Mouse (Mus musculus): ENCODE data around the gene Olfr1393. TPM values are rescaled to one million over a fixed set of nuclear protein-coding genes. Genes with fewer than 3 reads are reported as not detected.

The Olfr1393 gene
- polyA plus RNA-seq, 1 experiment from 2014 or later: 0.08 TPM

GRCm38 (mm10) chr11:49245176-49245575 is 32.9 kb upstream of the Olfr1393 start:
- H3K27me3 ChIP-seq: no peaks in the 10 kb centered on the region
- ATAC-seq: no peak
- peaks cover 34% of the 10 kb centered on the region for H3K4me1 ChIP-seq
- H3K9ac ChIP-seq: peak overlapping the region; percentile 43; the same call in 1 of the 2 replicates
- peak overlapping the region; percentile 19 for H3K4me3 ChIP-seq
- WGBS: 20% methylated on average over 7 of the region's 7 CpGs
- H3K27ac ChIP-seq: no peak overlapping the region
- peak overlapping the region; percentile 69 for H3K4me2 ChIP-seq
- H3K36me3 ChIP-seq (ENCODE audit: poor library complexity, severe bottlenecking): no peaks in the 10 kb centered on the region
- H3K9me3 ChIP-seq (replicated peaks): no peaks in the 10 kb centered on the region

DNA sequence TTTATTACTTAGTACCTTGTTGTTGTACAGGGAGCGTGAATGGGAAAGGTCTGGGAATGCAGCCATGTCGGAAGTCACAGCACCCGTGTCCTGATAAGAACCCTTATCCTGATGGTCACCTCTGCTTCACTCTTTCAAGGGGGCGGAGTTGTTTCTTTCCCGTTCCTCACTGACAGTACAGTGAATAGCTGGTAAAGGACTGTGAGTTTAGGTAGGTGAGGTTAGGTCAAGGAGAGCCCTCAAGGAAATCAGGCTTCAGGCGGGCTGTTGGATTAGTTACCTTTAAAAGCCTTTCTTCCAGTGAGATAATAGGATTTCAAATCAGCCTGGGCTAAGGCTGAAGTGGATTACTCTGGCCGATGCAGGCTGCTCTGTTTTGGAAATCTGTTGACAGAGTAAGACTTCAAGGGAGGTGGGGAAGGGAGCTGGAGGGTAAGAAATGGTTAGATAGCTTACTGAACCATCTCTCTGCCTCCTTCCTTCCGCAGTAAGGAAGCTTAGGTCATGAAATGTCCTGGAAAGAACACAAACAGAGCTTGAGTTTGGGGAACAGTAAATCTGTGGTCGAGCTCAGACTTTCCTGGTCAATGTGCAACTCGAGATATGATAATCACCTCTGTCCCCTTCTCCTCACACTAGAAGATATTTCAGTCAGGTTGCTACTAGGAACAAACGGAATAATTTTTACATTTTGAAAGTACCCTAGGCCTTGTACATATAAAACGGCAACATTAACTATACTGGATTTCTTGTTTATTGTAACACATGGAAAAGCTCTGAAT is 32.3 kb upstream of the Olfr1393 start:
- H3K4me1 ChIP-seq: peaks cover 39% of the 10 kb centered on the region
- no peak overlapping the region for H3K4me3 ChIP-seq
- 30% methylated on average over 12 of the region's 12 CpGs for WGBS
- H3K9ac ChIP-seq: peak overlapping the region; percentile 37; the same call in 1 of the 2 replicates
- no peaks in the 10 kb centered on the region for H3K27me3 ChIP-seq
- H3K27ac ChIP-seq: no peak overlapping the region
- peak overlapping the region; percentile 69 for H3K4me2 ChIP-seq
- no peaks in the 10 kb centered on the region for H3K9me3 ChIP-seq (replicated peaks)
- no peaks in the 10 kb centered on the region for H3K36me3 ChIP-seq (ENCODE audit: poor library complexity, severe bottlenecking)
- no peak for ATAC-seq

DNA sequence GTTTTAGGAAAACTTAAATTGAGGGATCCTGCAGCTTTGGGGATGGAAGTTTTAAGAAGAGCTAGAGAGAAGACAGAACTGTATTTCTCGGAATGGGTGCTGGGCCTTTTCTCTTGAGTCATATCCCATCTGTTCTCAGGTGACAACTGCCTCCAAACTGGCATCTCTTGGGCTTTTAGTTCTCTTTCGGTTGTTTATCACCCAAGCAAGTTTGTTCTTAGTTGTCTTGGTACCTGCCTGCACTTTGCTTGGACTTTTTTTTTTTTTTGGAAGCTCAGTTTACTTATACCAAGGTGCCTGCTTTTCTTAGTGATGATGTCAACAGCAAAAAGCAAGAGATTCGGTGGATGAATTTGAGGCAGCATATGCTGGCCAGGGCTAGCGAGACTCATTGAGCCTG is 31.6 kb upstream of the Olfr1393 start:
- 85% methylated on average over 4 of the region's 4 CpGs for WGBS
- Histone ChIP-seq H3K4me1 (peaks cover 46% of the 10 kb centered on the region), H3K4me2 (no peak overlapping the region), H3K4me3 (no peak overlapping the region), H3K27me3 (no peaks in the 10 kb centered on the region), H3K36me3 (ENCODE audit: poor library complexity, severe bottlenecking) (no peaks in the 10 kb centered on the region), H3K9ac (no peak overlapping the region), H3K9me3 (replicated peaks) (no peaks in the 10 kb centered on the region), H3K27ac (no peak overlapping the region)
- ATAC-seq: no peak

DNA sequence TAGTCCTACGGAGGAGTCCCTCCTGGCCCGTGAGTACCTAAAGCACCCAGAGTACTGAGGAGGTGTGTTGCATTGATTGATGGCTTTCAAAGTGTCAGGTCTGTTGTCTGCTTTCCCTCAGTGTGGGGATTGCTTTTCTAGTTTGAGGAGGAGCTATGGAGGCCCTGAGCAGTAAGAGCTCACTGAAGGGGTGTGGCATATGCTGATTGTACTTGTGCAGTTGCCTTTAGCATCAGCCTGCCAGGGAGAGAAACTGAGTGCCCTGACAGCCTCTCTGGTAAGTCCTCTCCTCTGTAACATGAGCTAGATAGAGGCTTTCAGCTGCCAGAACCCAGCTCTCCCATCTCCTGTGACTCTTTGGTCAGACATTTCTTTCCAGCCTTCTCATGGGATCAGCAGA is 30.8 kb upstream of the Olfr1393 start:
- Histone ChIP-seq H3K27me3 (no peaks in the 10 kb centered on the region), H3K27ac (no peak overlapping the region), H3K9ac (no peak overlapping the region), H3K9me3 (replicated peaks) (no peaks in the 10 kb centered on the region), H3K4me2 (no peak overlapping the region), H3K4me1 (peaks cover 47% of the 10 kb centered on the region), H3K4me3 (no peak overlapping the region), H3K36me3 (ENCODE audit: poor library complexity, severe bottlenecking) (no peaks in the 10 kb centered on the region)
- WGBS: 84% methylated on average over 2 of the region's 2 CpGs
- no peak for ATAC-seq

DNA sequence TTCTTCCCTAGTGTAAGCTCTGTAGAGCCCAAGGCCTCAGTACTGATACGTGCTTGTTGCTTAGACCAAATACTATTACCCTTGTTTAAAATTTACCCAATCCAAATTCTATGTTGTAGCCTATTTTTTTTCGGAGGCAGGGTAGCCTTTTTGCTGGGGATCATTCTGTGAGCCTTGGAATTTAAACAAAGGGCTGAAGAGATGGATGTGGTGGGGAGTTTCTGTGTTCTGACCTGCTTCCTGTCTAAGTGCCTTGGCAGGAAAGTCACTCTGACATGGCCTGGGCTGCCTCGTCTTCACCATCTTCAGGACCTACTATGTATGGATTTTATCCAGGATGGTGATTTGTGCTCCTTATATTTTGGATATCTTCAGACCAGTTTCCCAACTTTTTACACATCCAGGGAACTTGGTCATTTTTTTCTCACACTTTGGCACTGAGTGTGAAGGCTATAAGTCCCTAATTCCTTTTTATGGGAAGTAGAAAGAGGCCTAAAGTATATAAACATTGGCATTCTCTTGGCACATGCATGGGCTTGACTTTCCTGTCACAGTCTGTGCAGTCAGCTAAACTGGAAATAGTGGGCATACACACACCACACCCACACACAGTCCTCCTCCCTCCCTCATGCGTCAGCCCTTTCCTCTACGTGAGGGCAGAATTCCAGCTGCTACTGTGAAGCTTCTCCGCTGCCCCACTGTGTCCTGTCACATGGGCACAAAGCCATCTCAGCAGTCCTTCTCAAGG is 29.7 kb upstream of the Olfr1393 start:
- ATAC-seq: no peak
- Histone ChIP-seq H3K9me3 (replicated peaks) (no peaks in the 10 kb centered on the region), H3K9ac (no peak overlapping the region), H3K27me3 (no peaks in the 10 kb centered on the region), H3K36me3 (ENCODE audit: poor library complexity, severe bottlenecking) (peaks cover 6% of the 10 kb centered on the region; the same call in 1 of the 2 replicates), H3K4me3 (no peak overlapping the region), H3K4me1 (peaks cover 41% of the 10 kb centered on the region), H3K27ac (no peak overlapping the region), H3K4me2 (no peak overlapping the region)
- WGBS: 59% methylated on average over 6 of the region's 6 CpGs

DNA sequence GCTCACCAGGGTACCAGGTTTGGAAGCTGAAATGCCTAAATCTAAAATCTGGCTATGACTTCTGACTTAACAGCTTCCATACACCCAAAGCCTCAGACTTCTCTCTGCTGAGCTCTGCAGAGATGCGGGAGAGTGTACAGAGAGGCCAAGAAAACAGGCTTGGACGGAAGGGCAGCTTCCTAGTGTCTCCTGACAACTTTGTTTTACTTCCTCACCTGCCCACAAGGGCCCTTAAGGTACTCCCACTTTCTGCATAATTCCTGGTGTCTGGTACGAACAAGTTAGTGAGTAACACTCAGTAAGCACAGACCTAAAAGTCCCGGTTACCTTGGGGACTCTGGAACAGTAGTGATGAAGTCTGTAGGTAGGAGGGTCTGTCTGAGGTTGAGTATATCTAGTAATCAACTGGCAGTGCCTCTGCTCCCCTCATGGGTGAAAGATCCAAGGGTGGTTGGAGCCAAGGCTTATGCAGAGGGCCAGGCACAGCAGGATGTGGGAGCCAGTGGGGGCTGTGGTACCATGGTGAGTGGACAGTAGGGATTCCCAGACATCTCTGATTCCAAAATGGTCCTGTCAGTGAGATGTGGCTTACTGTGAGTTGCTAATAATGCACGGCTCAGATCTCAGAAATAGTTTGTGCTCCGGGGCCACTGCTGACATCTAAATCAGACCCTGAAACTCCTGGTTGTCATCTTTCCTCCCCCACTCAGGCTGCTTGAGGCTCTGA is 29.0 kb upstream of the Olfr1393 start:
- WGBS: 74% methylated on average over 6 of the region's 6 CpGs
- Histone ChIP-seq H3K36me3 (ENCODE audit: poor library complexity, severe bottlenecking) (peaks cover 14% of the 10 kb centered on the region), H3K4me3 (no peak overlapping the region), H3K4me1 (peaks cover 41% of the 10 kb centered on the region), H3K27me3 (no peaks in the 10 kb centered on the region), H3K27ac (no peak overlapping the region), H3K9ac (no peak overlapping the region), H3K4me2 (no peak overlapping the region), H3K9me3 (replicated peaks) (no peaks in the 10 kb centered on the region)
- no peak for ATAC-seq

DNA sequence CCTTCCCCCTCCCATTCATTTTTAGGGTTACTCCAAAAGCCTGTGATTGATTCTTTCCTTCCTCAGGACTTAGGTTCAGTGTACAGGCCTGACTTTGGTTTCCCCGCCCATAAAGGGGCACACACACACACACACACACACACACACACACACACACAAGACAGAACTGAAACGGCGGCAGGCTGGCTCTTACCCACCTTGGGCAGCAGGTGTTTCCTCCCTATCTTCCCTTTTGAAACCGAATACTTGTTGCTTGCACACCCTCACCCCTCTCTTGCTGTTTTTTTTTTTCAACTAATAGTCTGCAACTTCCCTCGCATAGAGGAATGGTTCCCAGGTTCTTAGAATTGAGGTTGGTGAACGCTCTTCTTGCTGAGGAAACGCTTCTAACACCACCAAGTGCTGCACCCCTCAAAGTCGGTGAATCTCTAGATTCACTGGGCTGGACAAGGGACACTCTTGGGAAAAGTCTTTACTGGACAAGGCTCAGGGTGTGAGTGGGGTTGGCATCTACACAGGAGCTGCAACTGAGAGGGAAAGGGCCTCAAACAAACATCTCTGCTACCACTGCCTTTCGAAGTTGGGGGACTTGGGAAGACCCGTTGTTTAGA is 28.2 kb upstream of the Olfr1393 start:
- peak overlapping the region; percentile 83 for H3K9ac ChIP-seq
- 29% methylated on average over 10 of the region's 10 CpGs for WGBS
- H3K36me3 ChIP-seq (ENCODE audit: poor library complexity, severe bottlenecking): peaks cover 21% of the 10 kb centered on the region
- no peaks in the 10 kb centered on the region for H3K27me3 ChIP-seq
- peaks cover 38% of the 10 kb centered on the region for H3K4me1 ChIP-seq
- peak overlapping the region; percentile 84 for H3K4me2 ChIP-seq
- no peak overlapping the region for H3K27ac ChIP-seq
- no peak for ATAC-seq
- H3K9me3 ChIP-seq (replicated peaks): no peaks in the 10 kb centered on the region
- H3K4me3 ChIP-seq: peak overlapping the region; percentile 63

DNA sequence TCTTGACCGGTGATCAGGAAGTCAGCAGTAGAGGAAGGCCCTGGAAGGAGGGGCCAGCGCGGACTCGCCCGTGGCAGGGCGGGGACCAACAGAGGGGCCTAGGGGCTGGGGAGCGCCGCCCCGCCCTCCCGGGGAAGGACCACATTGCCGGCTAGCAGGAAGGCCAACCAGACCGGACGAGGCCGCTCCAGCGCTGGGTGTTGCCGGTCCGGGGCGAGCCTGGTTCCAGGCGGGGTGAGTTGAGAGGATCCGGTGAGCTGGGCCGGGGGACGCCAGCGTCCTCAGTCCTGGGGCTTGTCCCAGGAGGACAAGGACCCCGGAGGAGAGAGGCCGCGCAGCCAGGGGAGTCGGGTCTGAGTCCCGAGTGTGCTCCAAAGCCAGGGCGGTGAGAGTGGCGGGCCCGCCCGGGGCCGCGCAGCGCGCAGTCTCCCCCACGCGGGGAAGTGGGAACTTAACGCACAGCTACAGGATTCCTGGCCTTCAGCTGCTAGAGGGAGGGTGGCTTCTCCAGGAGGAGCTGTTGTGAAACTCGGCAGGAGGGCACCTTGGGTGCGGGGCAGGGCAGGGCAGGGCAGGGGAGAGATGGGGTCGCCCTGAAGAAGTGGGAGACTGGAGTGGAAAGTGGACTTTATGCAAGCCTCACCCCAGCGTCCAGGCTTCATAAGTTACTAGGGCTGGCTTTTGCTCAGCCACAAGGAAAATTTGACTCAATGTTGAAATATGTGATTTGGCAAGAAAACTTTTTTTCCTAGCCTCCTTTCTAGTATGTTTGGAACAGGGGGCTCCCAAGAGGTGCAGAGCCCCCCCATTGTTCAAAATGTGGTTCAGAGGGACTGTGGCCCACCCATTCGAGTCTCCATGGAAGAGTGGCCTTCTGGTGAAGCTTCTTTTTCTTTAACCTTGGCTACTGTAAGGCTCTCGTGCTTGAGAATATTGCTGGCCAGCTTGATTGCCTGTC is 27.4 kb upstream of the Olfr1393 start:
- Histone ChIP-seq H3K27ac (peak overlapping the region; percentile 48; the same call in 1 of the 2 replicates), H3K4me1 (peaks cover 30% of the 10 kb centered on the region), H3K9me3 (replicated peaks) (no peaks in the 10 kb centered on the region), H3K27me3 (no peaks in the 10 kb centered on the region), H3K36me3 (ENCODE audit: poor library complexity, severe bottlenecking) (peaks cover 29% of the 10 kb centered on the region), H3K4me3 (peak overlapping the region; percentile 63), H3K9ac (peak overlapping the region; percentile 83), H3K4me2 (peak overlapping the region; percentile 84)
- ATAC-seq: peak; percentile 95
- WGBS: 2% methylated on average over 40 of the region's 45 CpGs

- Histone ChIP-seq H3K4me1 (peaks cover 27% of the 10 kb centered on the region), H3K27me3 (no peaks in the 10 kb centered on the region), H3K9ac (peak overlapping the region; percentile 83), H3K36me3 (ENCODE audit: poor library complexity, severe bottlenecking) (peaks cover 30% of the 10 kb centered on the region), H3K9me3 (replicated peaks) (no peaks in the 10 kb centered on the region), H3K4me3 (peak overlapping the region; percentile 63; the same call in 1 of the 2 replicates), H3K27ac (no peak overlapping the region), H3K4me2 (peak overlapping the region; percentile 84)
- no peak for ATAC-seq
- 77% methylated on average over 7 of the region's 7 CpGs for WGBS
Measured at GRCm38 (mm10) chr11:49251380-49251761, 26.7 kb upstream of the Olfr1393 start.

DNA sequence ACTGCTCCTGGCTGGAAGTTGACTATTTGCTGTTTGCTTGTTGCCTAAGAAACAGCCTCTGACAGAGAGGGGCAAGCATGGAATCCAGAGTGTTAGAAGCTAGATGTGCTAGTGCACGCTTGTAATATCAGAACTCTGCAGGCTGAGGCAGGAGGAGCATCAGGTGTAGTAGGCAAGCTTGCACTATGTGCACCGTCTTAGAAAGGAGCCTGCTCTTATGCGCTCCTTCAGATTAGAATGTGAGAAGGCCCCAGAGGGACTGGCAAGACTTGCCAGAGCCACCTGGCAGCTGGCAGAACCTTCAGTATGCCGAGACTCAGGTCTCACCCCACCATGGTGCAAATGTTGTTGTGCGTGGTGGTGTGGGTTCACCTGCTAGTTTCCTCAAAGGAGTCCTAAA is 26.1 kb upstream of the Olfr1393 start:
- no peak overlapping the region for H3K4me2 ChIP-seq
- 93% methylated on average over 5 of the region's 5 CpGs for WGBS
- peaks cover 33% of the 10 kb centered on the region for H3K36me3 ChIP-seq (ENCODE audit: poor library complexity, severe bottlenecking)
- peaks cover 23% of the 10 kb centered on the region for H3K4me1 ChIP-seq
- no peak overlapping the region for H3K9ac ChIP-seq
- H3K27ac ChIP-seq: no peak overlapping the region
- no peak for ATAC-seq
- H3K27me3 ChIP-seq: no peaks in the 10 kb centered on the region
- H3K4me3 ChIP-seq: no peak overlapping the region
- no peaks in the 10 kb centered on the region for H3K9me3 ChIP-seq (replicated peaks)

DNA sequence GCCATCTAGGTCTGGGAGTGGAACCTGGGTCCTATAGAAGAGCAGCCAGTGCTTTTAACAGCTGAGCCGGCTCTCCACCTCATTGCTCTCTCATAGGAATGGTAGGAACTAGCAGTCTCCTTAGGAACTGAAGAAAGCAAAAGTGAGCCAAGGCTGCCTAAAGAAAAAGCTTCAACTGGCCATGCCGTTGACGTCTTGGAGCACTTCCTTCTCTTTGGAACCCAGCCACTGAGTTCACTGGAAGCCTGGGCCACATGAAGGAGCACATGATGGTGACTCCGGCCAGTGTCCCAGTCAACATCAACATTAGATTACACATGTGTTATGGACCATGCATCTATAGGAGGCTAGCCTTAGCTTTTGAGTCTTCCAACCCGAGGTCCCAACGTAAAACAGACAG is 25.1 kb upstream of the Olfr1393 start:
- Histone ChIP-seq H3K9ac (no peak overlapping the region), H3K4me1 (peaks cover 19% of the 10 kb centered on the region), H3K27ac (no peak overlapping the region), H3K4me3 (no peak overlapping the region), H3K36me3 (ENCODE audit: poor library complexity, severe bottlenecking) (peaks cover 34% of the 10 kb centered on the region), H3K4me2 (no peak overlapping the region), H3K9me3 (replicated peaks) (no peaks in the 10 kb centered on the region), H3K27me3 (no peaks in the 10 kb centered on the region)
- WGBS: 91% methylated on average over 6 of the region's 6 CpGs
- no peak for ATAC-seq
